Mouse (Mus musculus) cerebellum, postnatal 25 days (tissue): Measurements from ENCODE around the gene Mrgprg.
A peak's percentile ranks its signal among the peaks of the same experiment; 100 is the strongest.

Experiments
- DNase-seq, 2 experiments: peaks; one replicate each; pipeline ENCODE4 v3.0.0; 2021; ENCODE audit warnings: mixed read lengths in 2 of 2

Mrgprg gene

DNA sequence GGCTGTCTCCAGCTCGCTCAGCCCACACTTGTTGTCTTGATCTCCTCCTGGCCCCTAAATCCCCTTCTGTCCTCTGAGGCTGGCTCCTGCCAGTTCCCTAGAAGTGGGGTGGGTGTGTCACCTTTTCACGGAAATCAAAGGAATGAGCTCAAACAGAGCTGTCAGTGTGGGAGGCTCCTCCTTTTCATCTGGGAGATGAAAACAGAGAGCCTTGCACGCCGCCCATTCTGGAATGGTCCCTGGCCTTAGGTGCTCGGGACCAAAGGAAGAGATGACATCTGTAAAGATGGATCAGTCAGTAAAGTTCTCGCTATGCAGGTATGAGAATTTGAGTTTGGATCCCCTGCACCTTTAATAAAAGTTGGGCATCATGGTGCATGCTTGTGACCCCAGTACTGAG lies at the start of gene Mrgprg:
Mrgprg (minus strand) TSS at position 101 of the 400 bp plus-strand sequence.
- no peak for DNase-seq

DNA sequence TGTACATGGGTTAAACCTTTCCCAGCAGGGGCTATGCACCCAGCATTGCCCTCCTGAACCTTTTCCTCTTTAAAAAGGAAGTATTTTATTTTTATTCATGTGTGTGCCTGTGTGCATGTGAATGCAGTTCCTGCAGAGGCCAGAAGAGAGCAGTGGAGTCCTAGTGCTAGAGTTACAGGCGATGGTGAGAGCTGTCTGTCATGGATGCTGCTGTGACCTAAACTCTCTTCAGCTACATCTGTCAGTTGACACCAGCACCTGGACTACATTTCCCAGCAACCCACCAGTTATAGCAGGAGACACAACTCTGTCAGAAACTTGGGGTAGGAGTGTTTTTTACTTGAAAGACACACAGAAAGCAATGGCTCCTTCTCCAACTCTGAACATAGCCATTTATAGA lies 42.1 kb upstream of the Mrgprg start:
- no peak for DNase-seq

- no peak for DNase-seq
Measured at GRCm38 (mm10) chr7:143805199-143805624, 38.4 kb upstream of the Mrgprg start.

- DNase-seq, result no peak
Measured at GRCm38 (mm10) chr7:143801195-143802065, 34.6 kb upstream of the Mrgprg start.

DNA sequence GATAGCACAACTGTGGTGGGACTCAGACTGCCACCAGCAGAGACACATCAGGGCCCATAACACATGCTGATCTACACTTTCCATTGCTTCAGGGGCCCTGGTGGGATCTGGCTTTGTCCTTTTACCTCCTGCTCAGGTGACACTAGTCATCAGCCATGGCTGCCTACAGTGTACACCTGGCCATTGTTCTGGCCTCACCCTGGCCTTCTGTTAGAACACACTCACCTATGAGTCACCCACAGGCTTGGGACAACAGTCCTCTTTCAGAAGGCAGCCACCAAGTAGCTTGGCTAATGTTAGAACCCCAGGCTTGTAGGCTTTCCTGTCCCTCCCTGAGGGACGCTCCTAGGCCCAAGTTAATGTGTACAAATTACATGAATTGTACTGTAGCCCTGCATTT lies 34.0 kb upstream of the Mrgprg start:
- no peak for DNase-seq

DNA sequence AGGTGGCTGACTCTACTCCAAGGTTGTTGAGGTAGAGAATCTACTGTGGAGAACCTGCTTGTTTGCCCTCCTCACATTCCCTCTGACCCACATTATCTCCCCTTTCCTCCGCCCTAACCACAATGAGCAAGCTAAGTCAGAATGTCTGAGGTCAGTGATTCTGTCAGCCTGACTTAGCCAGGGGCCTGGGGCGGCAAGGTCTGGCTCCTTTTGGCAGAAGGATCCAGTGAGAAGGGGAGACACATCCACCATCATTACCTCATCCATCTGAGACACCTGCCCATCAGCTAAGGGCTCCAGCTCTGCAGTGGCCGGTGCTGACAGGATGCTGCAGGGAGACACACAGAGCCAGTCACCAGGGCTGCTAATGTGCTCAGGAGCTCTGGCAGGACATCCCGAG lies 32.0 kb upstream of the Mrgprg start:
- DNase-seq, result no peak

DNA sequence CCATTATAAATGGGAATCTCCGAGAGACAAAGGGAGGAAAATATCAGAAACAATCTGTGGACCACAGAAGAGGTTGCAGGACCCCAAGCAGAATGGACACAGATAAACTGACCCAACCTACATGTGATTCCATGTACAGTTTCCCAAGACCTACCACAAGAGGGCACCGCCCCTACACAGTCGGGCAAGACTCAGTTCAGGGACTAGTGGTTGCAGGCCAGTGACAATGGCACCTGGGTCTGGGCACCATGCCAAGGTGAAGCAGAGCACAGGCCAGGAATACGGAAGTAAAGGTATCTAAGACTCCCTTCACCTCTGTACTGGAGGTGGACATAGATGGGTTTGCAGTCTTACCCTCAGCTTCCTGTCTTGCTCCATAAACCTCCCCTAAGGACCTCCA lies 26.3 kb upstream of the Mrgprg start:
- DNase-seq, result peak; percentile 28 to 60

GRCm38 (mm10) chr7:143792336-143792985 lies 25.7 kb upstream of the Mrgprg start:
- DNase-seq, result no peak

- peak; percentile 61 to 64 for DNase-seq
Measured at GRCm38 (mm10) chr7:143783996-143784829, 17.4 kb upstream of the Mrgprg start, which contains the start of gene Mrgpre. Gene Mrgpre, minus strand, starts transcription at chr7:143784500.

DNA sequence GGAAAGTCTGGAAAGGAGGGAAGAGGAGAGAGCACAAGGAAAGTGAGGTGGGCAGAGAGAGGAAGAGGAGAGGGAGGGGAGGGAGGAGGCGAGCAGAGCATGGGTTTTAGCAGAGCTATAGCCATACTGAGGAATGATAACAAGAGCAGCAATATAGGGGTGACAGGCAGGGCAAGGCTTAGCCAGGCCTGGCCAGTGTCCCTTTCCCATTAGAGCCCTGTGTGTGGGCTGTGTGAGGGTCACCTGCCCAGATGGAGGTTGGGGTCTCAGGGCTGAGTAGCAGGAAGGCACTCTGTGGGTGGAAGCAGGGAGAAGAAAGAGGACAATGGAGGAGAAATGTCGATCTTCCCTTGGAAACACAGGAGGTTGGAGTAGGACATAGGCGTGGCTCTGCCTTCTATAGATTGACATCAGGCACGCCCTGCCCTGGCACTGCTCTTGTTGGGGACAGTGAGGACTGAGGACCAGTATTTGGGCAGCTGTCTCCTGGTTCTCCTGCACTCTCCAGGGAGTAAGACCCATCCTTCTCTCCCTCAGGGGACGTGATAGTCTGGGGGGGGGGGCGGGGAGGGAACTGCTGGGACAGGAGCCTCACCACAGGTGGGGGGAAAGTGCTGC lies 16.7 kb upstream of the Mrgprg start:
- DNase-seq, result no peak

DNA sequence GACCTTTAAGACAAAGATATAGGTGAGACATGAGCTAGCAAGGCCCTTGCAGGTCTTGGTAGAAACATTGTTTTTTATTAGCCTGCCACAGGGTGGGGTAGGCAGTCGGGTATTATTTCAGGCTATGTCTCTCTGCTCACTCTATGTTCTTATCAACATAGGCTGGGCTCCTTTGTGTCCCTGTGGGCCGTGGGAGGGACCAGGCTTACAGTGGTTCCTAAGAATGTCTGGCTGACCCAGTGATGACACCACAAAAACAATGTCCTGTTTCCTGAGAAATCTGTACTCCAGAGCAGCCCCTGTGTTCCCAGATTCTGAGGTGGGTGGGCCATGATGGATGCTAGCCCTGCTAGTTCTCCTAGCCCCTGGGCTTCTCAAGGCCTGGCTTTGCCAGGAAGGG lies 10.6 kb upstream of the Mrgprg start:
- no peak for DNase-seq

DNA sequence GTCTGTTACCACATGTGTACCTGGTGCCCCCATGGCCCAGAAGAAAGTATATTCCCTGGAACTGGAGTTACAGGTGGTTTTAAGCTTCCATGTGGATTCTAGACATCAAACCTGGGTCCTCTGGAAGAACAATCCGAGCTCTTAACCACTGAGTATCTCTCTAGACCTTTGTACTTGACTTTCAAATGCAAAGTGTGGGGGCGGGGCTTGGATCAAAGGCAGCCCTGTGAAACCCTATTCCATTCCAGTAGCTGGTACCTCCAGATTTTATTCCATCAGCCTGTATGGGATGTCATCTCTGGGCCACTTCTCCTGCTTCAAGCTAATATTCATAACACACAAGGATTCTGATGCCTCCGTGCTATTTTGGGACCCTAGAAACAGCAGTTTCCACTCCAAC lies 9.3 kb upstream of the Mrgprg start:
- no peak for DNase-seq

DNA sequence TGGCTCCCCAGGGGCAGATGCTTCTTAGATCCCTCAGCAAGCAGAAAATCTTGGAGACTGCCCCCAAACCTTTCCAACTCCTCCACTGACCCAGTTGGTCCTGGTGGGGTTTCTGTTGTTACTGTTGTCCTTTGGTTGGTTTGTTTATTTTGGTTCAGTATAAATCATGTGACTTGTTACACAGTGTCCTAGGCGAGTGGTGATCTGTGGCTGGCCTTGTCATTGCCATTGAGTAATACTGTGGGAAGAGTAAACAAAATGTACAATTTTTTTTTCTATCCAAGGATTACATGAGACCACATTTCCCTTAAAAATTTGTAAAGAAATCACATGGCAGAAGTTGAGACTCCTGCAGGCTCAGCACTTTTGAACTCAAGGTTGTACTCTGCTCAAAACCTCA lies 2.7 kb upstream of the Mrgprg start:
- no peak for DNase-seq

DNA sequence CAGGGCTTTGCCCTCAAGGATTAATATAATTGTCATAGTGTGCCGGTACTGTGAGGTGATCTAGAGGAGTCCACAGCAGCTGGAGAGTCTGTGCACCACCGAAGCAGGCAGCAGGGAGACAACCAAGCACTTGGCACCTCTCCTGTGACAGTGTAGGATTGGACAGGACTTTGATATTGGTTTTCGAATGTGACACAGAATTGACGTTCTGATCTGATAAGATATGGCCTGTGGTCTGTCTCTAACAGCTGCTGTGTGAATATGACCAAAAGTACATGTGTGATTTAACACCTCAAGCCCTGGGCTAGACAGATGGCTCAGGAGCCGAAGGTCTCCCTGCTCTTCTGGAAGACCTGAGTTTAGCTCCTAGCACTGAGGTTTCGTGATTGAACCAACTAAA lies 1.5 kb upstream of the Mrgprg start:
- no peak for DNase-seq

DNA sequence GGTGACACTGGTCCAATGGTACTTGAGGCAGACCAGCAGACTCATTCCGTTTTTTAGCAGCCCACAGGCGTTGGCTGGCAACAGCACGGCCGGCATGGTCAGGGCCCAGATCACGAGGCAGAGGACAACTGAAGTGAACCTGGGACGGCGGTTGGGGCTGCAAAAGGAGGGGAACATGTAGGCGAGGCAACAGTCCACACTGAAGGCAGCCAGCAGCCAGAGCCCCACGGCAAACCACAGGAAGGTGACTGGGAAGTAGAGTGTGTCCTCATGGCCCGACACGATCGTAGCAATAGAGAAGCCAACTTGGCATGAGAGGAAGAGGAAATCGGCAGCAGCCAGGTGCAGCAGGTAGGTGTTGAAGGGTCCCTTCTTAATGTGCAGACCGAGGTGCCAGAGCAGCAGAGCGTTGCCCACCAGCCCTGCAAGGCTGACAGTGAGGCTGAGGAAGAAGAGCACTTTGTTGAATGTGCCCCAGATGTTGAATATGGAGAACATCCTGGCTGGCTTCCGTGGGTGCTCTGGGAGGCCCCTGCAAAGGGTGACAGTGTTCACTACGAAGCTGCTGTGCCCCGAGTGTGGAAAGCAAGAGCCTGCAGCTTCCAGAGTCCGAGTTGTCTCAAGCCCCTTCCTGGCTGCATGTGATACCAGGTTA lies 1.8 kb downstream of the Mrgprg start:
- no peak for DNase-seq

GRCm38 (mm10) chr7:143763794-143764193 lies 3.0 kb downstream of the Mrgprg start:
- peak in 1 of 2 experiments; percentile 33 for DNase-seq

DNA sequence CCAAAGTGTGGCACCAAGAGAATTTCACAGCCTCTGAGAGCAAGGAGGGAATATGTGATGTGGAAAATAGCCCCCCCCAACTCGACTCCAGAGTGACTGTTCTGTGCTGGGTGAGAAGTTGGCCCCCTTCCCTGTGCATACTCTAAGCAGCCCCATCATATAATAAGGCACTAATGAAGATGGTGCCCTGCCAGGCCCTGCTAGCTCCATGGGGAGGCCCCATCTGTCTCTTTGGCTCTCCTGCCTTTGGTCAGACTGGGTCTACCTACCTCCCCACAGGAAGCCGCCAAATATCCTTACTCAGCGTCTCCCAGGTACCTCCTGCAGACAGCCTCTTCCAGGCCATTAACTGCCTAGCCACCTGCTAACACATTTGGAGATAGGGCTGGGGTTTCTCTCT lies 7.8 kb downstream of the Mrgprg start:
- DNase-seq, result peak; percentile 85 to 88

- DNase-seq, result no peak
Measured at GRCm38 (mm10) chr7:143757696-143758095, 9.1 kb downstream of the Mrgprg start.

- peak; percentile 44 to 70 for DNase-seq
Measured at GRCm38 (mm10) chr7:143757027-143757390, 9.8 kb downstream of the Mrgprg start.

DNA sequence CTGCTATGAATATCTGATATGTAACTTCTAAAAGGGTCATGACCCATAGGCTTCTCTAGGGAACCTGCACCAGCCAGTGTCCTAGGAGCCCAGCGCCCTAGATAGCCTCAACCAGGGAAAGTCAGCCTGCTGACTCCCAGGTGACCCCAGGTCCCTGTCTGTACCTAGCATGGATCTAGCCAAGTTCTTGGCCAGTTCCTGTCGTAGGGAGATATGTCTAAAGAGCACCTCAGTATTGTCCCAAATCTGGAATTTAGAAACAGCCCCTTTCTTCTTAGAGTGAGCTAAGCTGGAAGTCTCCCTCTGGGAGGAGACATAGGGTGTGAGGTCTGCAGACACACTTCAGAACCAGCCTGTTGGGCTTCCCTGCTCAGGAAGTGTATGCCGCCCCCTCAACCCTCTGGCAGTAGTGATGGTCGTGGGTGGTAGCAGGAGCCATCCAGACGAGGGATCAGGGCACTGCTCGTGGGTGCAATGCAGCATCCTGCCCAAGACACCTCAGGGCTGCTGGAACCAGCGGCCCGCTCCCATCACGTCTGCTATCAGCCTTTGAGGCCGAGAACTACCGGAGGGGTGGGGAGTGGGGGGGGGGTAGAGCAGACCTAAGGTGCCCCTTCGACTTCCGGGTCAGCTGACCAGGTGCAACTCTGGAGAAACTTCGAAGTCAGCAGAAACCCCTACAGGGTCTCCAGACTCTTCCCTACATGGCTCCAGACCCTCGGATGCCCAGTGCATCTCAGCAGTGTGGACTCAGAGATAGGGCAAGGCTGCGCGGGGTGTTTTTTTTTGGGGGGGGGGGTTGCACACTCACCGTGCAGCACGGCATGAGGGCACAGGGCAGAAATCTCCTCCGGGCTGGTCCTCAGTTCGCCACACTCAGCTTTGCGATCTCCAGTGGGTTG lies 10.4 kb downstream of the Mrgprg start, which contains the start of gene Osbpl5:
Osbpl5 (minus strand) TSS at position 861 of the 902 bp plus-strand sequence.
- DNase-seq, result no peak
